Mouse (Mus musculus) megakaryocyte, embryonic 14.5 days (primary cell): Measurements from ENCODE around the gene Gstm1. TPM values are rescaled to one million over a fixed set of nuclear protein-coding genes. Genes with fewer than 3 reads are reported as not detected.
"Not testable (repeated sequence)": the region's sequence is repeated elsewhere in the genome, so short reads cannot be mapped to it uniquely, and the experiment has no call there.

ENCODE experiments used
- H3K27me3 ChIP-seq: replicated peaks from 2 replicates; pipeline ENCODE3; 2012; ENCODE audit warnings: inconsistent platforms
- H3K36me3 ChIP-seq: replicated peaks from 2 replicates; pipeline ENCODE3; 2012; ENCODE audit warnings: low read length, inconsistent platforms, mixed read lengths
- H3K4me1 ChIP-seq: 2 replicates; pipeline ENCODE4 v1.6.1; 2012; ENCODE audit warnings: inconsistent platforms
- H3K4me3 ChIP-seq: replicated peaks from 2 replicates; pipeline ENCODE3; 2012; ENCODE audit warnings: moderate library complexity, mild to moderate bottlenecking, inconsistent platforms
- H3K9me3 ChIP-seq: 2 replicates; pipeline ENCODE4 v1.6.1; 2012; ENCODE audit warnings: inconsistent platforms
- FLI1 ChIP-seq: IDR thresholded peaks from 2 replicates; pipeline ENCODE4 v1.6.1; 2012; ENCODE audit warnings: low read length, inconsistent platforms, mixed read lengths
- GATA1 ChIP-seq: IDR thresholded peaks from 3 replicates; pipeline ENCODE4 v1.6.1; 2012; ENCODE audit warnings: mixed read lengths, low read length, inconsistent platforms, borderline replicate concordance
- polyA plus RNA-seq: library from polyadenylated mRNA; stranded (reverse); fragments of >175 nt; gene quantifications from 2 replicates; pipeline ENCODE4 v1.2.3, GENCODE M21; 2012; ENCODE audit warnings: low replicate concordance; ENCODE audit not compliant: insufficient read depth

The Gstm1 gene
- polyA plus RNA-seq, 1 experiment: 118 TPM

GRCm38 (mm10) chr3:107996576-107996975 lies 21.2 kb downstream of the Gstm1 start:
- Histone ChIP-seq H3K9me3 (peaks cover 17% of the 10 kb centered on the region), H3K36me3 (no peaks in the 10 kb centered on the region), H3K4me3 (no peak overlapping the region), H3K27me3 (peaks cover 3% of the 10 kb centered on the region), H3K4me1 (no peaks in the 10 kb centered on the region)
- TF ChIP-seq GATA1 (no peak), FLI1 (no peak)

DNA sequence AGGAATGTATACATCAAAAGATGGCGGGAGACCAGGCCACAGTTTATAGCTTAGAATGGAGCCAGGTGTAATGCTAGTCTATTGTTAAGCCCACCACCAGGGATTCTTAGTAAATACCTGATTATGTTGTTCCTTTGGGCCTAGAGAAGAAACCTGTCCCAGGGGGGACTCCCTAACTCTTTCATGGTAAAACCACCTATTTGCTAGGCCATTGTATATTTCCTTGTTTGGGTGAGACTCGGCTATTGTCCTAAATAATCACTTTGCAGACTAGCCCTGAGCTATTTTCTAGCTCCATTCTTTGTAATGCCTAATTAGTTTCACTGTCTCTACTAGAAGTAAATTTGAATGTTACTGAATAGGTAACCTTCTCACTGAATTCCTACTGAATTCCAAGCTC lies 21.8 kb downstream of the Gstm1 start:
- H3K36me3 ChIP-seq, H3K4me3 ChIP-seq: not testable (repeated sequence)

GRCm38 (mm10) chr3:107986041-107986562 lies 31.7 kb downstream of the Gstm1 start, which contains the start of gene Gstm2:
Gene Gstm2, minus strand, starts transcription at chr3:107986453.
- no peak within 1 kb of the TSS for H3K4me3 ChIP-seq
- H3K36me3 ChIP-seq: no peaks in the 10 kb centered on the region
- TF ChIP-seq FLI1 (no peak), GATA1 (no peak)
- H3K27me3 ChIP-seq: peaks cover 38% of the 10 kb centered on the region
- no peaks in the 10 kb centered on the region for H3K9me3 ChIP-seq
- H3K4me1 ChIP-seq: peaks cover 13% of the 10 kb centered on the region

More for the DNA sequence above, 21.8 kb downstream of the Gstm1 start:
- peaks cover 17% of the 10 kb centered on the region for H3K9me3 ChIP-seq
- H3K4me1 ChIP-seq, H3K27me3 ChIP-seq: not testable (repeated sequence)

GRCm38 (mm10) chr3:107985141-107985540 lies 32.6 kb downstream of the Gstm1 start:
- not testable (repeated sequence) for H3K36me3 ChIP-seq, H3K9me3 ChIP-seq, H3K4me3 ChIP-seq
- Histone ChIP-seq H3K4me1 (peaks cover 13% of the 10 kb centered on the region), H3K27me3 (peaks cover 44% of the 10 kb centered on the region)

GRCm38 (mm10) chr3:107984471-107984870 lies 33.3 kb downstream of the Gstm1 start:
- Histone ChIP-seq H3K4me1 (peaks cover 13% of the 10 kb centered on the region), H3K27me3 (peaks cover 46% of the 10 kb centered on the region), H3K4me3 (no peak overlapping the region), H3K9me3 (no peaks in the 10 kb centered on the region), H3K36me3 (no peaks in the 10 kb centered on the region)
- no peak for TF ChIP-seq GATA1
- no peak for TF ChIP-seq FLI1

DNA sequence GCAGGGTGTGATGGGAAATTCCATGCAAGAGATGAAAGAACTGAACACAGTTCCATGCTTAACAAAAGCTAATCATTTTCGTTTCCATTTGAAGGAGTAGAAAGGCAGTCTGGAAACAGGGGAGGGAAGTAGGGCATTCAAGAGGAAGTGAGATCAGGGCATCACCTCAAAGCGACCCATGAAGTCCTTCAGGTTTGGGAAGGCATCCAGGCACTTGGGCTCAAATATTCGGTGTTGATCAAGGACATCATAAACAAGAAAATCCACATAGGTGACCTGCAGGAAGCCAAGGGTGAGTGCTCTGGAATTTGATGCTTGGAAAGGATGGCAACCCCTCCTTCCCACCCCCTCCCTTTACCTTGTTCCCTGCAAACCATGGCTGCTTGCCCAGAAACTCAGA lies 34.0 kb downstream of the Gstm1 start:
- Histone ChIP-seq H3K9me3 (no peaks in the 10 kb centered on the region), H3K4me1 (peaks cover 13% of the 10 kb centered on the region), H3K27me3 (peaks cover 50% of the 10 kb centered on the region), H3K36me3 (no peaks in the 10 kb centered on the region), H3K4me3 (no peak overlapping the region)
- TF ChIP-seq GATA1: no peak
- TF ChIP-seq FLI1: no peak

DNA sequence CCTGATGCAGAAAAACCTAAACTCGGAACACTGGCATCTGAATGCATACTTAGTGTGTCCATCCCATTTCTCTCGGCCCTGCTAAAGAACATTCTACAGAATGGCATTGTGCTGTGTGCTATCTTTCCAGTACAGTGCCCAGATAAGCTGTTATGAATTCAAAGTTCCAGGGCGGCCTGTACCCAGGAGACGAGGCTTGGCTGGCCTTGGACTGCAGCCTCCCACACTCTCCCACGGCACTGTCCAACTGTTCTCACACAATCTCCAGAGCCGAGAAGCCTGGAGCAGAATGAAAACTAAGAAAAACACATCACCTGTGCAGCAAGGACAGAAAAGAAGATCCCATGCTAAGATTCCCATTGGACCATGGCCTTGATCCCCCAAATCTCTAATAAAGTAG lies 35.0 kb downstream of the Gstm1 start:
- TF ChIP-seq GATA1 (no peak), FLI1 (no peak)
- Histone ChIP-seq H3K9me3 (no peaks in the 10 kb centered on the region), H3K4me3 (no peak overlapping the region), H3K36me3 (no peaks in the 10 kb centered on the region), H3K27me3 (peaks cover 56% of the 10 kb centered on the region), H3K4me1 (peaks cover 16% of the 10 kb centered on the region)

GRCm38 (mm10) chr3:107981261-107981660 lies 36.5 kb downstream of the Gstm1 start:
- H3K9me3 ChIP-seq: peaks cover 2% of the 10 kb centered on the region; the same call in 1 of the 2 replicates
- peaks cover 21% of the 10 kb centered on the region for H3K4me1 ChIP-seq
- H3K36me3 ChIP-seq: no peaks in the 10 kb centered on the region
- no peak overlapping the region for H3K4me3 ChIP-seq
- H3K27me3 ChIP-seq: peaks cover 65% of the 10 kb centered on the region
- TF ChIP-seq FLI1 (no peak), GATA1 (no peak)

DNA sequence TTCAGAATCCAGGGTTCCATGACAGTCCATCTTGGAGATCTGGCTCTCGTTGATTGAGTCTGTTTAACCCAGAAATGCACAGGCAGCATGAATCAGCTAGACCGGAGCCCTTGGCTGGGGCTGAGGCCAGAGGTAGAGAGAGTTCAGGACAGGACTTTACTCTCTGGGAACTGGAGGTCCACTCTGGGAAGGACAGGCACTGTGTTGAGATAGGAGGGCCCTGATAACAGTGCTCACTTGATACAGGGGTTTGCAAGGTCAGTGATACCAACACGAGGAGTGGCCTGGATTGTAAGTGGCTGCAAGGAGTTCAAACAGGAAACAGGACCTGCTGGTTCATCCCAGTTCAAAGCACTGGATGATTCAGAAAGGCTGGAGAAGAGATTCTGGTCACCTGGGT lies 40.1 kb downstream of the Gstm1 start:
- H3K4me3 ChIP-seq: no peak overlapping the region
- TF ChIP-seq GATA1 (no peak), FLI1 (no peak)
- peaks cover 60% of the 10 kb centered on the region for H3K27me3 ChIP-seq
- H3K36me3 ChIP-seq: no peaks in the 10 kb centered on the region
- peaks cover 14% of the 10 kb centered on the region for H3K9me3 ChIP-seq
- peaks cover 29% of the 10 kb centered on the region for H3K4me1 ChIP-seq

- TF ChIP-seq FLI1: no peak
- TF ChIP-seq GATA1: peak; percentile 46; the same call in 1 of the 3 replicates
- H3K27me3 ChIP-seq: peaks cover 63% of the 10 kb centered on the region
- H3K4me1 ChIP-seq: peaks cover 30% of the 10 kb centered on the region
- no peak overlapping the region for H3K4me3 ChIP-seq
- no peaks in the 10 kb centered on the region for H3K36me3 ChIP-seq
- H3K9me3 ChIP-seq: peaks cover 14% of the 10 kb centered on the region
These were observed 43.5 kb downstream of the Gstm1 start for GRCm38 (mm10) chr3:107974237-107974636.

DNA sequence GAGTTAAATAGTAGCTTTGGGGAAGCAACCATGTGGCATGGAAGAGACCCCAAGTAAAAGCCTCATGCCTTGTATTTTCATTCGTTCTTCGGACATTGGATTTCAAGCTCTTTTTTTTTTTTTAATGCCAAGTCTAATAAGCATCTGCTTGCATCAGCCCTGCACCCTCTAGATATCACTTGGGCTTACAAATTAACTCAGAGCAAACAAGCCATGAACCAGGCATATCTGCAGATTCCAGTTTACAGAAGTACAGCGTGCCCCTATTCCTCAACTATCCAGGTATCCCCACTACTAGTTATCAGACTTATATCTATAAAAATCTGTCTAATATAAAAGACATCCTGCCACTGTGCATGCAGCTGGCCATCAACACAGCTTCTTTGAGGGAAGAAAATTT lies 45.7 kb downstream of the Gstm1 start:
- TF ChIP-seq FLI1 (no peak), GATA1 (no peak)
- no peak overlapping the region for H3K4me3 ChIP-seq
- peaks cover 14% of the 10 kb centered on the region for H3K9me3 ChIP-seq
- H3K4me1 ChIP-seq: peaks cover 26% of the 10 kb centered on the region
- peaks cover 66% of the 10 kb centered on the region for H3K27me3 ChIP-seq
- H3K36me3 ChIP-seq: no peaks in the 10 kb centered on the region

DNA sequence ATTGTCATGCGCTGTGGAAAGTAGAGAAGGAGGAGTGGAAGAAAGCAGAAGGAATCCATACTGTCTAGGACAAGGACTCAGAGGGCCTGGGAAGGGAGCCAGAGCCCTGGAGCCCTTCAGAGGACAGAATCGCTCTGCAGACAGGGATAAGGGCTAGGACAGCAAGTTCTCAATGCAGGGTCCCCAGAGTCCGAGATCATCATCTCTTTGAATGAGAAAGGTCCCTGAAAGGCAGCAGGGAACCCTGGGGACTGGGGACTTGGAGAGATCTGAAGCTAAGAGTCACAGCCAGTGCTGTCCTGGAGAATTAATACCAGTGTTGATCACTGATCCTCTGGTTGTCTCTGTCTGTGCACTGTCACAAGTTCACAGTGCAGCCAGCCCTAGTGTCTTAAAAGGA lies 46.7 kb downstream of the Gstm1 start:
- H3K4me3 ChIP-seq, H3K36me3 ChIP-seq: not testable (repeated sequence)
- peaks cover 63% of the 10 kb centered on the region for H3K27me3 ChIP-seq
- H3K9me3 ChIP-seq: peaks cover 11% of the 10 kb centered on the region
- H3K4me1 ChIP-seq: peaks cover 22% of the 10 kb centered on the region
